Mouse (Mus musculus) C2C12 (cell line): ENCODE measurements at regions not wholly inside any gene's neighbourhood (a gene's known extent, or its start where the extent isn't known, plus 50 kb on each side); places are given as distances from the start of the nearest gene placed in this dataset.

Source experiments
- H3K27me3 ChIP-seq: one replicate; pipeline ENCODE4 v1.6.1; 2011; ENCODE audit not compliant: control insufficient read depth, insufficient read depth, insufficient read length
- H3K36me3 ChIP-seq: one replicate; pipeline ENCODE4 v1.6.1; 2011; ENCODE audit not compliant: control insufficient read depth, insufficient read depth
- H3K4me3 ChIP-seq: one replicate; pipeline ENCODE4 v1.5.1; 2011; ENCODE audit warnings: mild to moderate bottlenecking, control low read depth; ENCODE audit not compliant: poor library complexity, insufficient read depth, severe bottlenecking
- H3K79me2 ChIP-seq: one replicate; pipeline ENCODE4 v1.6.1; 2011; ENCODE audit not compliant: control insufficient read depth, insufficient read depth
- H3K79me3 ChIP-seq: one replicate; pipeline ENCODE4 v1.6.1; 2011; ENCODE audit warnings: low read depth, control low read depth
- H3ac ChIP-seq: one replicate; pipeline ENCODE3; 2011; ENCODE audit warnings: low read depth; ENCODE audit not compliant: control insufficient read depth, insufficient read length
- CEBPB ChIP-seq: IDR thresholded peaks from one replicate; pipeline ENCODE4 v1.6.1; 2011; ENCODE audit warnings: low read depth, mild to moderate bottlenecking, control low read depth, moderate library complexity
- CTCF ChIP-seq: IDR thresholded peaks from one replicate; pipeline ENCODE4 v1.5.1; 2011; ENCODE audit not compliant: control insufficient read depth, insufficient read depth, insufficient read length
- FOSL1 ChIP-seq: IDR thresholded peaks from one replicate; pipeline ENCODE4 v1.8.0; 2011; ENCODE audit warnings: mild to moderate bottlenecking, low read length; ENCODE audit not compliant: poor library complexity, insufficient read depth, severe bottlenecking
- MAX ChIP-seq: IDR thresholded peaks from one replicate; pipeline ENCODE4 v1.6.1; 2011; ENCODE audit warnings: mild to moderate bottlenecking, control low read depth
- MYOD1 ChIP-seq: IDR thresholded peaks from one replicate; pipeline ENCODE4 v1.6.1; 2011; ENCODE audit warnings: low read depth; ENCODE audit not compliant: control insufficient read depth, insufficient read length
- MYOG ChIP-seq: IDR thresholded peaks from one replicate; pipeline ENCODE4 v1.6.1; 2011; ENCODE audit not compliant: control insufficient read depth, insufficient read length; ENCODE audit errors: extremely low read depth
- USF1 ChIP-seq: IDR thresholded peaks from one replicate; pipeline ENCODE4 v1.6.1; 2011; ENCODE audit warnings: low read depth, mild to moderate bottlenecking, control low read depth, moderate library complexity

DNA sequence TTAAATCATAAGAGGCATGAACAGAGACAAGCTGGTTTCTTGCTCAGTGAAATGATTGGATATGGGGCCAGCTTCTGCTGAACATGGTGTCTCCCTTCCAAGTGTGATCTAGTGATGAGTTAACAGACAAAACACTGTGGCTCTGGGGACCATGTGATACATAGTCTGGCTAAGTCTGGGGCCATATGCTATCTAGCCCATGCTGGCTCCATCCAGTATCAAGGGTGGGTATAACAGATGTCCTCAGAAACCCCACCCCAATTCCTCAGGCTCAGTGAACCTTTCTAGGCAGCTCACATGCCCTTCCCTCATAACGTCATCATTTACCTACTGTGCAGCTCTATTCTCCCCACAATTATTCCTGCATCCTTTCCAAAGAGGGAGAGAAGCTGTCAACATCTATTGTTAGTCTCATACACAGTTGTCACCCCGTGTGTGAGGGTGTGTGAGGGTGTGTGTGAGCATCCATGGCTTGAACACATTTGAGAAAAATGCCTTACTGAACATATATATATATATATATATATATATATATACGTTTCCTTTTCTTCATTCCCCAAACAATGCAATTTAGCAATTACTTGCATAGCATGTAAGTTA, 73.9 kb upstream of the Wscd1 start:
- Histone ChIP-seq H3K79me3 (no peaks in the 10 kb centered on the region), H3K4me3 (no peak overlapping the region)
- TF ChIP-seq CEBPB (no peak), FOSL1 (no peak), USF1 (no peak), MYOG (no peak), CTCF (no peak)

GRCm38 (mm10) chr11:71697017-71697416, 52.7 kb upstream of the Wscd1 start:
- TF ChIP-seq FOSL1 (no peak), MAX (no peak), MYOG (no peak), MYOD1 (no peak), USF1 (no peak), CTCF (no peak), CEBPB (no peak)
- no peak overlapping the region for H3K4me3 ChIP-seq
- no peaks in the 10 kb centered on the region for H3K79me2 ChIP-seq
- no peak overlapping the region for H3ac ChIP-seq
- no peaks in the 10 kb centered on the region for H3K36me3 ChIP-seq
- H3K27me3 ChIP-seq: no peaks in the 10 kb centered on the region
- H3K79me3 ChIP-seq: no peaks in the 10 kb centered on the region

More for the DNA sequence above, 73.9 kb upstream of the Wscd1 start:
- Histone ChIP-seq H3ac (no peak overlapping the region), H3K79me2 (no peaks in the 10 kb centered on the region), H3K36me3 (no peaks in the 10 kb centered on the region), H3K27me3 (peaks cover 7% of the 10 kb centered on the region)

DNA sequence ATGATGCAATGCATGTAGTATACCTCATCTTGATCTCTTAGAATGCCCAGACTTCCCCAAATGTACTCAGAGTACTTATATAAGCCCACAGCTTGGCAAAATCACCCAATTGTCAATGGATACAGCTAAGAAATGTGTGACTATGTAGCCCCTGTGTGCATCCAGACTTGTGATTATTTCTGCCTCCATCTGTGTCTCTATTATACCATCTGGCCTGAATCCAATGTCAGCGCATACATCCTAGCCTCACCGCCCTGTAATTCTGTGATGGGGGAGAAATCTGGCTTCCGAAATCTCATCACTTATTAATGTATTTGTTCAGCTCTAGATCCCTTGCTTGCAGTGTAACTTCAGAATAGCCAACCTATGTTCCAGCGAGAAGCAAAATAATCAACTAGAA, 50.9 kb upstream of the Wscd1 start:
- Histone ChIP-seq H3K36me3 (no peaks in the 10 kb centered on the region), H3K4me3 (no peak overlapping the region), H3K27me3 (no peaks in the 10 kb centered on the region), H3K79me3 (no peaks in the 10 kb centered on the region), H3ac (no peak overlapping the region), H3K79me2 (no peaks in the 10 kb centered on the region)
- TF ChIP-seq MYOG (no peak), FOSL1 (no peak), CTCF (no peak), CEBPB (no peak), MYOD1 (no peak), USF1 (no peak), MAX (no peak)
